Mouse (Mus musculus) MEL (cell line): Measurements from ENCODE around the gene Lsamp. TPM values are rescaled to one million over a fixed set of nuclear protein-coding genes. Genes with fewer than 3 reads are reported as not detected.
"Not testable (repeated sequence)": the region's sequence is repeated elsewhere in the genome, so short reads cannot be mapped to it uniquely, and the experiment has no call there.

Experiments used
- DNase-seq: peaks from one replicate; pipeline ENCODE4 v3.0.0; 2011; ENCODE audit warnings: low read depth, low spot score
- H3K27ac ChIP-seq: 2 replicates; pipeline ENCODE4 v1.5.1; 2012; ENCODE audit warnings: low read depth, mild to moderate bottlenecking, control low read depth, low read length, moderate library complexity; ENCODE audit not compliant: control insufficient read depth
- H3K27me3 ChIP-seq, 2 experiments: fragments of 150-350 bp in 1 of 2; sonication (generic) in 1 of 2; 2 replicates each; pipeline ENCODE4 v1.6.1; 2012; ENCODE audit warnings: low read length in 2 of 2, mild to moderate bottlenecking in 2 of 2, improper control_type of control experiment in 1 of 2, moderate library complexity in 1 of 2; ENCODE audit not compliant: insufficient read depth in 2 of 2, control insufficient read depth in 1 of 2
- H3K36me3 ChIP-seq, 2 experiments: 2 replicates each; pipeline ENCODE4 v1.6.1; 2012 to 2014; ENCODE audit warnings: low read length in 2 of 2, improper control_type of control experiment in 1 of 2, inconsistent platforms in 1 of 2, mild to moderate bottlenecking in 1 of 2; ENCODE audit not compliant: insufficient read depth in 2 of 2, control insufficient read depth in 1 of 2
- H3K4me1 ChIP-seq, 2 experiments: fragments of 150-350 bp in 1 of 2; sonication (generic) in 1 of 2; 2 replicates each; pipeline ENCODE4 v1.6.1; 2012; ENCODE audit warnings: low read length in 2 of 2, improper control_type of control experiment in 1 of 2, mild to moderate bottlenecking in 1 of 2; ENCODE audit not compliant: insufficient read depth in 2 of 2, control insufficient read depth in 1 of 2
- H3K4me3 ChIP-seq, 2 experiments: fragments of 150-350 bp in 1 of 2; sonication (generic) in 1 of 2; 2 replicates each; pipeline ENCODE4 v1.5.1; 2012; ENCODE audit warnings: low read depth in 2 of 2, low read length in 2 of 2, mild to moderate bottlenecking in 2 of 2, moderate library complexity in 2 of 2, control low read depth in 1 of 2, improper control_type of control experiment in 1 of 2; ENCODE audit not compliant: control insufficient read depth in 1 of 2, insufficient read depth in 1 of 2
- H3K79me2 ChIP-seq: 2 replicates; pipeline ENCODE4 v1.6.1; 2012; ENCODE audit warnings: mild to moderate bottlenecking, low read length, moderate library complexity; ENCODE audit not compliant: control insufficient read depth, poor library complexity, insufficient read depth
- H3K9ac ChIP-seq: 2 replicates; pipeline ENCODE4 v1.6.1; 2012; ENCODE audit warnings: low read depth, mild to moderate bottlenecking, control low read depth, low read length, moderate library complexity; ENCODE audit not compliant: control insufficient read depth, poor library complexity, severe bottlenecking
- H3K9me3 ChIP-seq: fragments of 150-350 bp; sonication (generic); replicated peaks from 2 replicates; pipeline ENCODE4 v1.6.1; 2012; ENCODE audit warnings: mild to moderate bottlenecking, low read length, improper control_type of control experiment, moderate library complexity; ENCODE audit not compliant: insufficient read depth
- BHLHE40 ChIP-seq: IDR thresholded peaks from 2 replicates; pipeline ENCODE4 v1.6.1; 2012; ENCODE audit warnings: low read depth, mild to moderate bottlenecking, inconsistent platforms, low read length, improper control_type of control experiment, borderline replicate concordance
- CTCF ChIP-seq, 3 experiments: IDR thresholded peaks in 2 of 3; conservative IDR thresholded peaks in 1 of 3; 2 replicates each; pipeline ENCODE4 v1.5.1; 2011 to 2012; ENCODE audit warnings: low read length in 3 of 3, low read depth in 2 of 3, mild to moderate bottlenecking in 2 of 3, improper control_type of control experiment in 1 of 3, inconsistent platforms in 1 of 3, mixed read lengths in 1 of 3, moderate library complexity in 1 of 3; ENCODE audit not compliant: control insufficient read depth in 1 of 3, insufficient read depth in 1 of 3, poor library complexity in 1 of 3, severe bottlenecking in 1 of 3
- EP300 ChIP-seq, 2 experiments: IDR thresholded peaks; 2 replicates each; pipeline ENCODE4 v1.6.1; 2011; ENCODE audit warnings: improper control_type of control experiment in 2 of 2, low read length in 2 of 2, low read depth in 1 of 2, mild to moderate bottlenecking in 1 of 2
- ETS1 ChIP-seq: IDR thresholded peaks from 2 replicates; pipeline ENCODE4 v1.6.1; 2012; ENCODE audit warnings: low read depth, mild to moderate bottlenecking, inconsistent platforms, low read length, improper control_type of control experiment, moderate library complexity
- GABPA ChIP-seq: IDR thresholded peaks from 2 replicates; pipeline ENCODE4 v1.6.1; 2012; ENCODE audit warnings: low read depth, mild to moderate bottlenecking, inconsistent platforms, low read length, improper control_type of control experiment, moderate library complexity
- GATA1 ChIP-seq: IDR thresholded peaks from 2 replicates; pipeline ENCODE4 v1.6.1; 2011; ENCODE audit warnings: low read depth, low read length, improper control_type of control experiment
- MAZ ChIP-seq: IDR thresholded peaks from 2 replicates; pipeline ENCODE4 v1.6.1; 2012; ENCODE audit warnings: low read depth, mild to moderate bottlenecking, inconsistent platforms, low read length, improper control_type of control experiment
- MYB ChIP-seq: IDR thresholded peaks from 2 replicates; pipeline ENCODE4 v1.6.1; 2011; ENCODE audit warnings: mild to moderate bottlenecking, low read depth, low read length, improper control_type of control experiment
- POLR2AphosphoS2 ChIP-seq: IDR thresholded peaks from 2 replicates; pipeline ENCODE4 v1.6.1; 2011; ENCODE audit warnings: low read length, improper control_type of control experiment
- SIN3A ChIP-seq: IDR thresholded peaks from 2 replicates; pipeline ENCODE4 v1.6.1; 2012; ENCODE audit warnings: low read length, improper control_type of control experiment, inconsistent platforms
- ZMIZ1 ChIP-seq: IDR thresholded peaks from 2 replicates; pipeline ENCODE4 v1.6.1; 2012; ENCODE audit warnings: low read depth, mild to moderate bottlenecking, inconsistent platforms, low read length, improper control_type of control experiment, moderate library complexity
- ZNF384 ChIP-seq: IDR thresholded peaks from 2 replicates; pipeline ENCODE4 v1.6.1; 2012; ENCODE audit warnings: low read depth, mild to moderate bottlenecking, inconsistent platforms, low read length, improper control_type of control experiment
- polyA plus RNA-seq, 2 experiments: library from polyadenylated mRNA; stranded (reverse) in 1 of 2; unstranded in 1 of 2; fragments of >175 nt in 1 of 2; fragments of >200 nt in 1 of 2; gene quantifications; 2 replicates each; pipeline versions ENCODE4 v1.2.1 to v1.2.4; 2012; ENCODE audit warnings: low replicate concordance in 2 of 2, low read depth in 1 of 2; ENCODE audit not compliant: insufficient read length in 2 of 2, insufficient read depth in 1 of 2, missing spikeins in 1 of 2
- total RNA-seq: library from RNA; depleted of rRNA; stranded (reverse); fragments of 300-350 nt; gene quantifications from 2 replicates; pipeline ENCODE4 v1.2.3, GENCODE M21; 2012

Gene Lsamp
- total and polyA plus RNA-seq, 3 experiments: 0.42 TPM; not detected in 2

- TF ChIP-seq ZNF384 (no peak), MAZ (no peak), ZMIZ1 (no peak), GATA1 (no peak), POLR2AphosphoS2 (no peak), BHLHE40 (no peak), MYB (no peak), SIN3A (no peak), ETS1 (no peak)
- Histone ChIP-seq H3K4me1 (no peaks in the 10 kb centered on the region), H3K9ac (no peak overlapping the region), H3K27ac (no peak overlapping the region), H3K9me3 (no peaks in the 10 kb centered on the region), H3K36me3 (no peaks in the 10 kb centered on the region), H3K79me2 (no peaks in the 10 kb centered on the region), H3K4me3 (no peak overlapping the region), H3K27me3 (no peaks in the 10 kb centered on the region)
- no peak for DNase-seq
Measured at GRCm38 (mm10) chr16:40607509-40607908, 623.3 kb downstream of the Lsamp start.

- H3K4me3 ChIP-seq, DNase-seq, H3K9ac ChIP-seq, H3K4me1 ChIP-seq, H3K27ac ChIP-seq, H3K9me3 ChIP-seq, H3K27me3 ChIP-seq, H3K79me2 ChIP-seq, H3K36me3 ChIP-seq: not testable (repeated sequence)
Measured at GRCm38 (mm10) chr16:40616697-40617096, 632.5 kb downstream of the Lsamp start.

- not testable (repeated sequence) for H3K27me3 ChIP-seq, H3K36me3 ChIP-seq, H3K9me3 ChIP-seq, H3K27ac ChIP-seq, H3K4me3 ChIP-seq, H3K9ac ChIP-seq, H3K79me2 ChIP-seq, H3K4me1 ChIP-seq
- 0 out of 4 replicates have a peak, but pooled peaks of 1 of the 2 experiments have one; percentile 9 for TF ChIP-seq EP300 (IDR thresholded peaks at IDR 0.05; ENCODE audit: low read depth in 1 of 2, low read length in 2 of 2)
- peak; percentile 45 for DNase-seq
Measured at GRCm38 (mm10) chr16:40621086-40621485, 636.9 kb downstream of the Lsamp start.

GRCm38 (mm10) chr16:40627159-40627558, 643.0 kb downstream of the Lsamp start:
- H3K36me3 ChIP-seq: no peaks in the 10 kb centered on the region
- H3K9me3 ChIP-seq: no peaks in the 10 kb centered on the region
- H3K79me2 ChIP-seq: no peaks in the 10 kb centered on the region
- TF ChIP-seq GABPA (no peak), MAZ (no peak), CTCF (IDR thresholded peaks at IDR 0.05 in 2 of 3, conservative IDR thresholded peaks at IDR 0.05 in 1 of 3; ENCODE audit: control insufficient read depth in 1 of 3, insufficient read depth in 1 of 3, low read depth in 2 of 3, low read length in 3 of 3, poor library complexity in 1 of 3, severe bottlenecking in 1 of 3) (no peak)
- no peak overlapping the region for H3K27ac ChIP-seq
- no peak overlapping the region for H3K9ac ChIP-seq
- no peak for DNase-seq
- H3K4me1 ChIP-seq: no peaks in the 10 kb centered on the region
- no peak overlapping the region for H3K4me3 ChIP-seq
- H3K27me3 ChIP-seq: no peaks in the 10 kb centered on the region
